Mouse (Mus musculus) midbrain, embryonic 16.5 days (tissue): ENCODE measurements around the gene Pcyt1a. TPM values are rescaled to one million over a fixed set of nuclear protein-coding genes. Genes with fewer than 3 reads are reported as not detected.

Source experiments
- ATAC-seq: fragments of 200-750 bp; cut with Nextera tagmentation; 2 replicates; pipeline ENCODE4 v1.8.0; 2017; ENCODE audit warnings: moderate TSS enrichment
- H3K27ac ChIP-seq: fragments of 300-500 bp; sonication (generic); 2 replicates; pipeline ENCODE4 v1.5.1; 2014; ENCODE audit warnings: mild to moderate bottlenecking, low read length, mixed read lengths
- H3K27me3 ChIP-seq: fragments of 300-500 bp; sonication (generic); 2 replicates; pipeline ENCODE4 v1.6.1; 2014; ENCODE audit warnings: low read depth, low read length, mixed read lengths; ENCODE audit not compliant: control insufficient read depth, insufficient read depth
- H3K36me3 ChIP-seq: fragments of 300-500 bp; sonication (generic); 2 replicates; pipeline ENCODE4 v1.6.1; 2014; ENCODE audit warnings: mild to moderate bottlenecking, low read length, moderate library complexity, mixed read lengths; ENCODE audit not compliant: control insufficient read depth, insufficient read depth
- H3K4me1 ChIP-seq: fragments of 300-500 bp; sonication (generic); 2 replicates; pipeline ENCODE4 v1.6.1; 2014; ENCODE audit warnings: mild to moderate bottlenecking, low read length, mixed read lengths; ENCODE audit not compliant: control insufficient read depth, insufficient read depth
- H3K4me2 ChIP-seq: fragments of 300-500 bp; sonication (generic); 2 replicates; pipeline ENCODE4 v1.6.1; 2014; ENCODE audit warnings: mild to moderate bottlenecking, low read length, mixed read lengths
- H3K4me3 ChIP-seq: fragments of 300-500 bp; sonication (generic); 2 replicates; pipeline ENCODE4 v1.5.1; 2014; ENCODE audit warnings: low read depth, mild to moderate bottlenecking, low read length, moderate library complexity, mixed read lengths
- H3K9ac ChIP-seq: fragments of 300-500 bp; sonication (generic); 2 replicates; pipeline ENCODE4 v1.6.1; 2014; ENCODE audit warnings: low read depth, low read length, mixed read lengths
- H3K9me3 ChIP-seq: fragments of 300-500 bp; sonication (generic); replicated peaks from 2 replicates; pipeline ENCODE4 v1.6.1; 2014; ENCODE audit warnings: mild to moderate bottlenecking, low read length, mixed read lengths; ENCODE audit not compliant: control insufficient read depth, poor library complexity, severe bottlenecking
- WGBS: fragments of 180-500 bp; shearing (Covaris S2); extraction: QIAGEN DNeasy Blood & Tissue Kit; methylation state at CpG from one replicate; pipeline ENCODE4 v1.1.7; 2014; 5-methylcytosine and 5-hydroxymethylcytosine counted together
- polyA plus RNA-seq: library from polyadenylated mRNA; unstranded; fragments of >200 nt; fragmentation: Nextera tagmentation; extraction: Ambion mirVana; gene quantifications from 2 replicates; pipeline ENCODE4 v1.2.1, GENCODE M21; 2015

Pcyt1a gene
- polyA plus RNA-seq, 1 experiment from 2014 or later: 48.0 TPM

DNA sequence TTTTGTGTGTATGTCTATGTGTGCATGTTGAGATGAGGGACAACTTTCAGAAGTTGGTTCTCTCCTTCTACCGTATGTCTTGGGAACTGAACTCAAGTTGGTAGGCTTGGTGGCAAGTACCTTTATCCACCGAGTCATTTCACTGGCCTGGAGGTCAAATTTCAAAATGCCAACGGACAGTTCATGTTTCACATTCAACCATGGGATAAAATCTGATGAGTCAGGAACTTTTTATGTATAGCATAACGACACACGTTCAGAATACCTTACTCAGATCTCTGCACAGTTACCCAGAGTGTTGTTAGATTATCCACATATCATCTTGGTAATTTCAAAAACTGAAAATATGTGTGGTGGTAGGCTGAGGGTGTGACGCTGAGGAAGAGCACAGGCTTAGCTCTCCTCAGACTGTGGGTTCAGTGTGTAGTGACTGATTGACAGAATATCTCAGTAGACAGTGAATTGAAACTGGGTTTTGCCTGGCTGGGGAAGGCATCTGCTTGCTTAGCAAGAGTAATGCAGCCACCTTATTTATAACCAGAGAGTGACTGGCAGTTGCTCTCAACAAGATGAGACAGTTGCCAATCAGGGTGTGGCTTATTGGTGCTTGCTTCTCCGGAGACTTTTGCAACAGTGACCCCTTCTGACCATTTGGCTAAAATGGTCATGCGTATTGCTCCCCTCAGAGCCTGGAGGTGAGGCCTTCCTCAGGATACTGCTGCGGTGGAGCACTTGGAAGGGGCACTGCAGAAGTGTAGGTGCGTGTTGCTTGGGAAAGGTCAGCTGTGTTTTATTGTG lies 27.1 kb downstream of the Pcyt1a start:
- no peaks in the 10 kb centered on the region for H3K4me1 ChIP-seq
- H3K9ac ChIP-seq: no peak overlapping the region
- no peak overlapping the region for H3K4me3 ChIP-seq
- H3K27ac ChIP-seq: no peak overlapping the region
- H3K27me3 ChIP-seq: no peaks in the 10 kb centered on the region
- ATAC-seq: no peak
- H3K9me3 ChIP-seq: no peaks in the 10 kb centered on the region
- no peak overlapping the region for H3K4me2 ChIP-seq
- WGBS: 67% methylated on average over 10 of the region's 10 CpGs
- H3K36me3 ChIP-seq: peaks cover 13% of the 10 kb centered on the region

DNA sequence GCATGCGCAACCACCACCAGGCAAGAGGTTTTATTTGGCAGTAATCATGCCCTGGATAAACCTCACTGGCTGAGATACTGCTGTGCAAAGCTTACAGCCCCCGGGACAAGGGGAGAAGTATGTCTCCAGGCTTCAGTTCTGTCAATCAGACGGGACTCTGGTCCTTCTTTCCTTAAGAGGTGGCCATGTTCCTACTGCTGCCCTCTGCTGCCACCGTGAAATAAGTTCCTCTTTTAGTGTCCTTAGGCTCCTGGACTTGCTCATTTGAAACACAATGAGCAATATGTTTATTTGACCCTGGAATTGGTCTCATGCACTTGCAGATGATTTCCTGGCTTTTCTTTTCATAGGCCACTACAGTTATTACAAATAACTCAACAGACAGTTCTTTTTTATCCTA lies 29.8 kb downstream of the Pcyt1a start:
- WGBS: 53% methylated on average over 4 of the region's 4 CpGs
- no peak overlapping the region for H3K4me3 ChIP-seq
- H3K9me3 ChIP-seq: no peaks in the 10 kb centered on the region
- no peak overlapping the region for H3K4me2 ChIP-seq
- H3K4me1 ChIP-seq: no peaks in the 10 kb centered on the region
- no peak for ATAC-seq
- H3K9ac ChIP-seq: no peak overlapping the region
- no peak overlapping the region for H3K27ac ChIP-seq
- no peaks in the 10 kb centered on the region for H3K27me3 ChIP-seq
- H3K36me3 ChIP-seq: peaks cover 25% of the 10 kb centered on the region

DNA sequence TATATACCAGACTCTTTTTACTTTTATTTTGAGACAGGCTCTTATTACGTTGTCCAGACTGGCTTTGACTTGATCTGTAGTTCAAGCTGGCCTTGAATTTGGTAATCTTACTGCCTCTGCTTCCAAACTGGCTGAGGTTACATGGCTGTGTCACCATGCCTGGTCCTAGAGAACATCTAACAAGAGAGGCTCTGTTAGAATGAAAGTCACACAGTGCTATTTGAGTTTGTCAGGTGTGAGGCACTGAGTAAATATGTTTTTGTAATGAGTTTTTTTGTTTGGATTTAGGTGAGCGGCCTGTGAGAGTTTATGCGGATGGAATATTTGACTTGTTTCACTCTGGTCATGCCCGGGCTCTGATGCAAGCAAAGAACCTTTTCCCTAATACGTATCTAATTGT lies 31.0 kb downstream of the Pcyt1a start:
- Histone ChIP-seq H3K27me3 (no peaks in the 10 kb centered on the region), H3K4me1 (no peaks in the 10 kb centered on the region), H3K9ac (no peak overlapping the region), H3K9me3 (no peaks in the 10 kb centered on the region), H3K4me2 (no peak overlapping the region), H3K36me3 (peaks cover 23% of the 10 kb centered on the region), H3K27ac (no peak overlapping the region), H3K4me3 (no peak overlapping the region)
- ATAC-seq: no peak
- 96% methylated on average over 5 of the region's 5 CpGs for WGBS

- peaks cover 28% of the 10 kb centered on the region for H3K36me3 ChIP-seq
- no peaks in the 10 kb centered on the region for H3K4me1 ChIP-seq
- no peaks in the 10 kb centered on the region for H3K27me3 ChIP-seq
- no peak overlapping the region for H3K4me3 ChIP-seq
- H3K9me3 ChIP-seq: no peaks in the 10 kb centered on the region
- H3K27ac ChIP-seq: no peak overlapping the region
- WGBS: 94% methylated on average over 16 of the region's 16 CpGs
- H3K9ac ChIP-seq: no peak overlapping the region
- ATAC-seq: no peak
- H3K4me2 ChIP-seq: no peak overlapping the region
Measured at GRCm38 (mm10) chr16:32462950-32463349, 32.2 kb downstream of the Pcyt1a start.

- Histone ChIP-seq H3K27ac (no peak overlapping the region), H3K27me3 (no peaks in the 10 kb centered on the region), H3K9ac (no peak overlapping the region), H3K36me3 (peaks cover 30% of the 10 kb centered on the region), H3K9me3 (no peaks in the 10 kb centered on the region), H3K4me1 (no peaks in the 10 kb centered on the region), H3K4me2 (no peak overlapping the region), H3K4me3 (no peak overlapping the region)
- WGBS: 90% methylated on average over 2 of the region's 2 CpGs
- ATAC-seq: no peak
Measured at GRCm38 (mm10) chr16:32463426-32463825, 32.7 kb downstream of the Pcyt1a start.

DNA sequence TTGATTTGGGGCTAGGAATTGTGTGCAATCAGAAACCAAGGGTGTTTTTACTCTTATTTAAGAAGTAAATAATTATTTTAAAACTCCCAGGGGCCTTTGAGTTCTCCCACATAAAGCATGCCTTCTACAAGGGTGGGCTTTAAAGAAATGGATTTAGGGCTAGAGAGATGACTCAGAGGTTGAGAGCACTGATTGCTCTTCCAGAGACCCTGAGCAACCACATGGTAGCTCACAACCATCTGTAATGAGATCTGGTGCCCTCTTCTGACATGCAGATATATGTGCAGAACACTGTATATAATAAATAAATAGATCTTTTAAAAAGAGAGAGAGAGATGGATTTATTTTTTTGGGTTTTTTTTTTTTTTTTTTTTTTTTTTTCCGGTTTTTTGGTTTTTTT lies 34.2 kb downstream of the Pcyt1a start:
- no peak for ATAC-seq

DNA sequence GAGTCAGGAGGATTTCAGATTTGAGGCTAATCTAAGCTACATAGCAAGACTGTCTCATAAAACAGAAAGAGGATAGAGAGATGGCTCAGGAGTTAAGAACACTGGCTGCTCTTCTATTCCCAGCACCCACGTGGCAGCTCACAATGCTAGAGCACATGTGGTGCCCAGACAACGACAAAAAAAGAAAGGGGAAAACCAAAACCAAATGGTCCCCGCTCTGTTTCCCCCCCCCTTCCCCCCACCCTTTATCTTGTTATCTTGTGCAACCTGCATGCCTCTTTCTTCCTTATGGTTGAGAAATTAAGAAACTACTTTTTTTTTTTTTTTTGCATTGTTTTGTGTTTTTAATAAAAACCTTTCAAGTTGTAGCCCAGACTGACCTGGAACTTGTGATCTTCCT lies 37.8 kb downstream of the Pcyt1a start:
- no peaks in the 10 kb centered on the region for H3K9me3 ChIP-seq
- no peak overlapping the region for H3K27ac ChIP-seq
- H3K4me1 ChIP-seq: no peaks in the 10 kb centered on the region
- peaks cover 34% of the 10 kb centered on the region for H3K36me3 ChIP-seq
- H3K4me2 ChIP-seq: no peak overlapping the region
- no peak overlapping the region for H3K4me3 ChIP-seq
- H3K9ac ChIP-seq: no peak overlapping the region
- no peak for ATAC-seq
- WGBS: 83% methylated on average over 3 of the region's 3 CpGs
- H3K27me3 ChIP-seq: no peaks in the 10 kb centered on the region

More for the DNA sequence above, 34.2 kb downstream of the Pcyt1a start:
- no peak overlapping the region for H3K4me3 ChIP-seq
- H3K36me3 ChIP-seq: peaks cover 30% of the 10 kb centered on the region
- WGBS: no CpG with 5 or more reads among the region's 1 CpGs
- no peaks in the 10 kb centered on the region for H3K27me3 ChIP-seq
- no peak overlapping the region for H3K4me2 ChIP-seq
- no peak overlapping the region for H3K9ac ChIP-seq
- no peaks in the 10 kb centered on the region for H3K4me1 ChIP-seq
- no peak overlapping the region for H3K27ac ChIP-seq
- H3K9me3 ChIP-seq: no peaks in the 10 kb centered on the region

DNA sequence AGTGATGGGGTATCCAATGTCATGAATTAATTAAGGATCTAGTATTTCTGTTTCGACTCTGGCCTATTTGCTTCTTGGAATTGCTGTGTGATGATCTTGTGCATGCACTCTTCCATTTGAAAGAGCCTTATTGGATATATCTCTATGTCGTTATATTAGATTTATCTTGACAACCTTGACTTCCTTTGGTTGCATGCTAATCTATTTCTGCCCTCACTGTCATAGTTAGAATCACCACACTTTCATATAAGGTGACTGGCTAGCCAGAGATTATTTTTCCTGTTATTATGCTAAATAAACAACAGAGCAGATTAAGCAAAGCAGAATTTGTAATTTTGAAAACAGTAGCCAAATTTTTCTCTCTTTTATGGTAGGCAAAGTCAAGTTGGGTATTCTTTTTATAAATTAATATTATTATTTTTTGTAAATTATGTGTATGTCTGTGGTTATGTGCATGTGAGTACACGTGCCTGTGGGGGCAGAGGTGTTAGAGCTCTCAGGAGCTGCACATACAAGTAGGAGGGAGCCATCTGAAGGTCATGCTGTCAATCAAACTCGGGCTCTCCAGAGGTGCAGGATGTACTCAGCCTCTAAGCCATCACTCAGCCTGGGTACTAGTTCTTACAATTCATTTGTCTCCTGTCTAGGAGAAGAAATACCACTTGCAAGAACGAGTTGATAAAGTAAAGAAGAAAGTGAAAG lies 38.8 kb downstream of the Pcyt1a start:
- ATAC-seq: no peak
- H3K36me3 ChIP-seq: peaks cover 27% of the 10 kb centered on the region

DNA sequence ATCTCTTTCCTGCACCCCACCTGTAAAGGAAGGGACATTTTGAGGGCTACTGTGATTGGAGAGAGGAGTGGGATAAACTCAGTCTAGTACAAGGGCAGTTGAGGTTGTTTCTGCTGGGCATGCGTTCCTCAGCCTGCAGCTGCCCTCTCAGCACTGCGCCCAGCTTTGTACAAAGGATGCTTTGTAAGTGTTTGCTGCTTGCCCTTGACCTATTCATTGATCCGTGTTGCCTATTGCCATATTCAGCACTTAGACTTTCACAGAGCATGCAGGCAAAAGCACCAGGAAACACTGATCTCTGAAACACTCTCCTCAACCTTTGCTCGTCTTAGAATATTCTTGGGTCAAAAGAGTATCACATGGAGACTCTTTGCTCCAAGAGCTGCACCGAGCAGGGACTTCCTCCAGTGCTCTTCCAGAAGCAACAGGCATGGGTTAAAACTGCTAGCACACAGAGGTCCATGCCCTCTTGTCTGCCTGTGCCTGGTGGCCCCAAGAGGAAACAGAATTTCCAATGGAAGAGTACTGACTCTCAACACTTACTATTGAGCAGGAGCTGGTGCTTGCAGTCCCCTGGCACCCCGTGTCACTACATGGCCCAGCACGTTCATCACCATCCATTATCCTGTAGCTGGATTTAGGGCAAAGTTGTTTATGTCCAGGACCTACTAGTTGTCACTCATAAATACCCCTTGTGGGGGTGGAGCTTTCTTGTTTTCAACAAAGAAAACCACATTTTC lies 41.7 kb downstream of the Pcyt1a start:
- peaks cover 22% of the 10 kb centered on the region for H3K36me3 ChIP-seq
- H3K4me2 ChIP-seq: no peak overlapping the region
- H3K4me3 ChIP-seq: no peak overlapping the region
- no peaks in the 10 kb centered on the region for H3K27me3 ChIP-seq
- no peak overlapping the region for H3K27ac ChIP-seq
- H3K4me1 ChIP-seq: no peaks in the 10 kb centered on the region
- H3K9me3 ChIP-seq: no peaks in the 10 kb centered on the region
- 81% methylated on average over 7 of the region's 7 CpGs for WGBS
- ATAC-seq: no peak
- H3K9ac ChIP-seq: no peak overlapping the region

More for the DNA sequence above, 38.8 kb downstream of the Pcyt1a start:
- no peaks in the 10 kb centered on the region for H3K27me3 ChIP-seq
- WGBS: 82% methylated on average over 5 of the region's 5 CpGs
- no peaks in the 10 kb centered on the region for H3K9me3 ChIP-seq
- H3K4me1 ChIP-seq: no peaks in the 10 kb centered on the region
- H3K4me3 ChIP-seq: no peak overlapping the region
- H3K27ac ChIP-seq: no peak overlapping the region
- H3K9ac ChIP-seq: no peak overlapping the region
- no peak overlapping the region for H3K4me2 ChIP-seq
